Mouse (Mus musculus) MN1 (cell line): ENCODE data around the gene Ablim2.

Experiments used
- DNase-seq: peaks from one replicate; pipeline ENCODE4 v3.0.0-alpha.2; 2016; ENCODE audit warnings: low spot score

The Ablim2 gene

DNA sequence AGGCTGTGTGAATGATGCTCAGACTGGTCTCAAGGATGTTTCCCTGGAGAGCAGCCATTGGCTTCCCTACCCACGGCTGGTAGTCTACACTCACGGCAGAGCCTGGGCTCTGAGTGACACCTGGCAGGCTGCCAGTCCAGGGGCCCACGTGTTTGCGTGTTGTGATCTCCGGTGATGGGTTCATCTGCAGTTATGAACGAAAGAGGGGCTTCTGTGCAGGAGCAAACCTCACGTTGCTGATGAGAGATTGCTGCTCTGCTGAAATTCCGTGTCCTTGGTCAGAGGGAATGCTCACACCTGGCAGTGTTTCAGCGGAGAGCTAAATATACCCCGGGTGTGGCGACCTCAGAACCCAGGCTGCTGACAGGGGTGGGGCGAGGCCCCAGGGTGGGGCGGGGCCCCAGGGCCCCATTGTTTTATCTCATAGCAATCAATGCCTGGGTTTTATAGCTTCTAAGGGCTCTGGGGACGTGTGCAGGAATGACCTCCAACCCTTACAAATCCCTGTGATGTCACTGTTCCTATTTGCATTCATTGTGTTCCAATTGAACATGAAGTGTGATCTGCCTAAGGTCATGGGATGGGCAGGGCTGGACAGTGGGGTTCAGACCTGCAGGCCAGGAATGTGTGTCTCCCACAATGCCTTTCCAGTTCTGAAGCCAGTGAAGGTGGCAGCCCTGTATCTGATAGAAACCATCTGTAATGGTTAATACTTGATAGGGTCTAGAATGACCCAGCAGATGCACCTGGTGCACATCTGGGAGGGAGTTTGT, 13.4 kb downstream of the Ablim2 start:
- no peak for DNase-seq

DNA sequence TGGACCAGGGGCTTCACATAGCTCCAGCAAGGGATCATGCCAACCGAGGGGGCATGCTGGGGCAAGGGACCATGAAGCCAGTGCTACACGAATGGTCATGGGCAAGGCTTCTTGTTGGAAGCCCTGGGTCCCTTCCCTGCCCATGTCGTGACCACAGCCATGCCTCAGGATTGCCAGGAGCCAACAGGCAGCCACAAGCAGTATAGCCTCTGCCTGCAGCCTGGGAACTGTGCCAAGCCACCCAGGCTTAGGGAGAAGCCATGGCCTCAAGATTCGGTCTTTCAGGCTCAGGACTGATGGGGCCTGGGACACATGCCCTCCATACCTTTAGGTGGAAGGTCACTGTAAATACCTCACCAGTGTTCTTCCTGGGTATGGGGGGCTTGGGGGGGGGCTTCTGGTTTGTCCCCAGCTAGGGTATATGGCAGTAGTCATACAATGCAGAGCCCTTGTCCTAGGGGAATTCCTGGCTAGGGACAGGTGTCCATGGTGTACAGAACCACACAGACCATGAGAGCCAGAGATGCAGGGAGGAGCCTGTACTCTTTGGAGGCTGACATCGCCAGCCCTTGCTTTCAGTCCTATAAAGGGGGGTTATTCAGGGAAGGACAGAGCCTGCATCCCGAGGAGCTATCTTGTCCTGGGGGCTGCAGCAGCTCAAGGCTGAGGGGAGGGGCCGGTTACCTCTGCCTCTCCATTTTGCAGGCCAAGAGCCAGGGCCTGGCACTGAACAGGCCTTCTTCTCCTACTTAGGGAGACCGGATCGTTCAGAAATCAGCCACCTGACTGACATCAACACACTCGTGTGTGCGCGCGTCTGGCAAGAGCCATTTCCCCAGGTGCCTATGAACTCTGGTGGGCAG, 15.8 kb downstream of the Ablim2 start:
- peak; percentile 67 for DNase-seq

DNA sequence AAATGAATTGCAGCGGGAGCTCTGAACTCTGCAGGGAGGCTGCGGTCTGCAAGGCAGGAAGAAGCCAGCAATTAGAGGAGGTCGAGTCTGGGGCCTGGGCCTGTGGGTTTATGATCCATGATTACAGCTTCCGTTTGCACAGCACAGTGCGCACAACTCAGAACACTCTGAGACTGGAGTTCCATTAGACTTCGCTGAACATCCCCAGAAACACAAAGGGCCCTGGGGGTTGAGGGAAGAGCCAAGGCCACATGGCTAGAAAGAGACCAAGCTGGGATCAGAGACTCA, 16.4 kb downstream of the Ablim2 start:
- DNase-seq, result no peak

DNA sequence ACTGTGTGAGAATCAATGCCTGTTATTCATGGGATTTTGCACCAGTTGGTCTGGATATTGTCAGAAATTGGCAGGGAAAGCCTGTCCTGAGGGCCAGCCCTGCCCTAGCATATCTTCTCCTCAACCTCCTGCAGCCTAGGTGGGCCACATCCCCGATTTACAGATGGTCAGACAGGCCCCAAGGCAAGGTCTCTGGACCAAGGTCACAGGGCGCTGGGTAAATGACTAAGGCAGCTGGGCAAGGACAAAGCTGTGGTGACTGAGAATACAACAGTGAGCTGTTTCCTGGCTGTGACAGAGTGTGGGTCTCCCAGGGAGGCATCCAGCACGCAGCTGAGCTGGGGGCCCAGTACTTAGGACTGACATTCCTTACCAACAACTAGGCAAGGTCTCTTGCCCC, 23.4 kb downstream of the Ablim2 start:
- no peak for DNase-seq

- no peak for DNase-seq
These were observed 25.0 kb downstream of the Ablim2 start for GRCm38 (mm10) chr5:35782648-35783180.

DNA sequence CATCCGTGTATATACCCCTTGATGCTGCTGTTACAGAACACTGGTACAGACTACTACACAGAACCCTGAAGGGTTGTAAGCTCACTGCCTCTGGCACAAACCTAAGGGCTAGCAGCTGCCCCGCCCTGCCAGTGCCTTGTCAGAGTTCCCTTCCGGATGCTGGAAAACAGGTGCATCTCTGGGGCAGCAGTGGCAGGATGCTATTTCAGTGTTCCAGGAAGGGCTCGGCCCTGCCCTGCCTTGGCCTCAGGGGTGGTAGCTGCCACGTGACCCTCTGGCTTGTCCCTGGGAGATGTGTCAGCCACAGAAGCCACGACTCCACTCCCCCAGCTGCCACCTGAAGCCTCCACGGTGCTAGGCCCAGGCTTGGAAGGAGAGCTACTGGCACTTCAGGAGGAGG, 28.2 kb downstream of the Ablim2 start:
- no peak for DNase-seq

DNA sequence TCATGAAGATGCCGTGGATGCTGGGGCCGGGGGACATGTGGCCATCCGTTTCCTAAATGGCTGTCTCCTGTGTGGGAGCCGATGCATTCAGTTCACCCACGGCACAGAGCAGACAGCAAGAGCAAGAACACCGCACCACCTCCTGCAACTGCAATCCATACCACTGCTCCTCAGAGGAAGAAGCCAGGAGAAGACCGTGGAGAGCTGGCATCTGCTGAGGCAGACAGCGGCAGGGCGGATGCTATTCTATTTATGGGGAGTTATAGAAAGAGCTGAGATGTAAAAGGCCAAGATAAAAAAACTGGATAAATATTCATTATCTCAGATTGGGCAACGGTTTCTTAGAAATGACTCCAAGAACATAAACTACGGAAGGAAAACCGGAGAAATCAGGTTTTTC, 30.2 kb downstream of the Ablim2 start:
- DNase-seq, result no peak

GRCm38 (mm10) chr5:35788719-35789118, 31.0 kb downstream of the Ablim2 start:
- no peak for DNase-seq

DNA sequence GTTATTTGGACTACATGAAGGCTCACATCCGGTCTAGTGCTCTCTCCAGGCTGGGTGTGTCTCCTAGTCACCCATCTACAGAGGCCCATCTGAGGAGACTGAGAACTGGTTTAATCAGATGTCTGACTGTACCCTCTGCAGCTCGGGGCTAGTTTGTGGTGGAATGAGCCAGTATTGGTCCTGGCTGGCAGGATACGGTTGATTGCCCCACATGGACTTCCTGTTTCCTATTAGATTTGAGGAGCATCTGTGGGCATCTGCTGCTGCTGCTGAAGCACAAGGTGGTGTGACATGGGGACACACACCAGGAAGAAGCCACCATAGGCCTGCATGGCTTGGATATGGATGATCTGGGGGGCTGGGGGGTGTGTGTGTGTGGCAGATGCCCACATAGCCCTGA, 32.0 kb downstream of the Ablim2 start:
- DNase-seq, result no peak

- no peak for DNase-seq
These were observed 32.8 kb downstream of the Ablim2 start for GRCm38 (mm10) chr5:35790387-35791065.

GRCm38 (mm10) chr5:35793971-35794370, 36.3 kb downstream of the Ablim2 start:
- no peak for DNase-seq

GRCm38 (mm10) chr5:35794942-35795341, 37.3 kb downstream of the Ablim2 start:
- no peak for DNase-seq

GRCm38 (mm10) chr5:35795481-35796048, 37.9 kb downstream of the Ablim2 start:
- DNase-seq, result peak; percentile 69

GRCm38 (mm10) chr5:35796136-35796535, 38.5 kb downstream of the Ablim2 start:
- DNase-seq, result no peak

DNA sequence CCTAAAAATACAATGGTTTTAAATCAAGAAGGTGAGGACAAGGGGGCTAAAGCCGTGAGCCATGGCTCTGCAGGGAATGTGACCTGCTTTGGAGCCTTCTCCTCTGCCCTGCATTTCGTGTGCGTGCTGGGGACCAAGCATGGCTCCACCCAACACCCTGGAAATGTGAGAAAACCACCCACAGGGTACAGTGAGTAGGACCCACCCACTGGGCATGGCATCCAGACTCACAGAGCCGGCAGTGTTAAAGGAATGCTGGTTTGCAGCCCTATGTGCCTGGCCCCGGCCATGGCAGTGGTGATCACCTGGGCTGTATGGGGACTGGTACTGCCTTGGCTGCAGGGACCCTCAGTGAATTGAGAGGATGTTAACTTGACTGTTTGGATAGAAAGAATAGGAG, 41.4 kb downstream of the Ablim2 start:
- no peak for DNase-seq

GRCm38 (mm10) chr5:35803416-35803815, 45.7 kb downstream of the Ablim2 start:
- DNase-seq, result no peak

DNA sequence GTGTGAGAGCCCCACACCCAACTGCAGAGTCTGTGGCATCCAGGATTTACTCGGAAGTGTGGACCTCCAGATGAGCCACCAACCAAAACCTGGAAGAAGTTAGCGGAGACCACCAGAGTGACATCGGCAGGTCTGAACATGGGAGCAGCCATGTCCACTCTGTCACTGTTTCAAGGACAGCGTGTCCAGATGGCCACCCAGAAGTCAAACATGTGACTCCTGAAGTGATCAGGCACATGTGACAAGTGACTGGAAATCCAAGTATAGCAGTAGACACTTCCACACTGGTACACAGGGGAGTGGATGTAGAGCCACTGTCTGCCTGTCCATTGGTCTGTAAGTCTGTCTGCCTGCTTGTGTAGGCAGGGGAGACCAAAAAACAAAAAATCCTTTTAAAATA, 47.0 kb downstream of the Ablim2 start:
- no peak for DNase-seq

- no peak for DNase-seq
These were observed 47.5 kb downstream of the Ablim2 start for GRCm38 (mm10) chr5:35805209-35805608.

- no peak for DNase-seq
These were observed 49.3 kb downstream of the Ablim2 start for GRCm38 (mm10) chr5:35807018-35807417.

DNA sequence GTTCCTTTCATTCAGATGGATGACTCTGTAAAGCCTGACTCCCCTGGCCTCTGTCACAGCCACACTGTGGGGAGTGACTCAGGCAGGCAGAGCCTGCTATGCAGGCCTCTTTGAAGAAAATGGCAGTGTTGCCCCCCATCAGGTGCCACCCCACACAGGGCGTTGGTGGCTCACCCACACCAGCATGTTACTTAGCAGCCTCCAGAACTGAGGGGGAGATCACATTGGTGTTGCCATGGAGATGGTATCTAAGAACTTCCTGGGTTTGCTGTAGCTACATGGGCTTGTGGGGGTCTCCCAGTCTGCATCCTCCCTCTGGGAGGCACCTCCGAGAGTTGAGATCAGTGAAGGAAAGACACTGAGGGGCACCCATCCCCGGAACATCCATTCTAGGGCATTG, 52.8 kb downstream of the Ablim2 start:
- DNase-seq, result no peak

GRCm38 (mm10) chr5:35811639-35812295, 54.1 kb downstream of the Ablim2 start:
- DNase-seq, result no peak
